Mouse (Mus musculus): ENCODE data around the gene Dad1.

DNA sequence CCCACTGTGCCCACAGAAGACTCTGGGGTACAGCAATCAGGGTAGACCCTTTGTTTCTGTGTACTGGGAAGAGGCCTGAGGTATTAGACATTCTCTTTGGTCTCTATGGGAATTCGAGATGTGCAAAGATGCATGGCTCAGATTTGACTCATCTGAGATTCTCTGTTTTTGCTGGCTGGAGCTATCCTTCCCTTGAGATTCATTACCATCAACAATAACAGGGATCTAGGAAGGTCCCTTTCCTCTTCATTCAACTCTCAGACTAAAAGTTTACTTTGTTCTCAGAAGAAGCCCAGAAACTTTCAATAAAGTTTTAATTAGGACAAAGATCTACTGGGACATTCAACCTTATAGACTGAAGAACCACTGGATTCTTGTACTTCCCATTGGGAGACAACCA is 30.9 kb upstream of the Dad1 start, which contains the start of gene Olfr49:
- no peak for TF ChIP-seq USF1 (IDR thresholded peaks at IDR 0.05; ENCODE audit: low read depth)
- no peak for TF ChIP-seq POLR2A (IDR thresholded peaks at IDR 0.05; ENCODE audit: insufficient read length, low read depth)
- TF ChIP-seq TCF12 (IDR thresholded peaks at IDR 0.05; ENCODE audit: insufficient read depth, poor library complexity, severe bottlenecking), result no peak
- TF ChIP-seq POLR2AphosphoS2 (IDR thresholded peaks at IDR 0.05; ENCODE audit: insufficient read length, low read depth), result no peak
- no peak for TF ChIP-seq MAX (IDR thresholded peaks at IDR 0.05; ENCODE audit: low read depth)
- no peak for TF ChIP-seq MYOD1 (IDR thresholded peaks at IDR 0.05; ENCODE audit: control insufficient read depth in 1 of 3, insufficient read length in 2 of 3, low read depth in 2 of 3)
- no peak for TF ChIP-seq E2F4 (IDR thresholded peaks at IDR 0.05; ENCODE audit: insufficient read depth)
- no peak for TF ChIP-seq SRF (IDR thresholded peaks at IDR 0.05; ENCODE audit: control insufficient read depth, insufficient read length, low read depth)
